Mouse (Mus musculus) duodenum, adult 2 months (tissue): ENCODE measurements around the gene Stx2. TPM values are rescaled to one million over a fixed set of nuclear protein-coding genes. Genes with fewer than 3 reads are reported as not detected.

ENCODE experiments used
- polyA plus RNA-seq: library from polyadenylated mRNA; depleted of rRNA; stranded (reverse); fragments of >200 nt; gene quantifications from 2 replicates; pipeline ENCODE4 v1.2.3, GENCODE M21; 2012; ENCODE audit warnings: low replicate concordance; rRNA removed

Gene Stx2
- 4.7 and 4.9 TPM in 2 replicates for polyA plus RNA-seq

GRCm38 (mm10) chr5:129008412-129008826 is at the start of gene Stx2:
Gene Stx2, minus strand, starts transcription at chr5:129008574.

GRCm38 (mm10) chr5:129019497-129020299 is 11.3 kb upstream of the Stx2 start, which contains the start of gene Ran:
Gene Ran, plus strand, starts transcription at chr5:129020069.

GRCm38 (mm10) chr5:128953278-128954070 is 54.9 kb downstream of the Stx2 start, which contains the start of gene Rimbp2:
Gene Rimbp2, minus strand, starts transcription at chr5:128953486.

Other genes with a start within 250 kb of the Stx2 start
- gene Rimbp2, start 55.1 kb downstream of the Stx2 start, polyA plus RNA-seq, result 0.56 and 1.6 TPM in 2 replicates
- 37.2 and 51.2 TPM in 2 replicates for gene Ran, start 11.5 kb upstream of the Stx2 start, polyA plus RNA-seq
- 3.8 and 10.0 TPM in 2 replicates for gene Adgrd1, start 88.2 kb upstream of the Stx2 start, polyA plus RNA-seq